13 mouse cellular contexts compared by ENCODE assay signal in genomic region chr4:43427501-43428179, GRCm38 (mm10). TPM values are rescaled to one million over a fixed set of nuclear protein-coding genes. Genes with fewer than 3 reads are reported as not detected.
A peak's percentile ranks its signal among the peaks of the same experiment; 100 is the strongest.
DNase-seq lines count a peak whose midpoint lies in the region; ATAC-seq lines count a peak whose summit lies in the region.
"Had no signal": no experiment of that assay in that cellular context is flagged by ENCODE, and none has a peak within 500 bp of the region (broad histone marks: within the 10 kb centered on the region; RNA-seq: fewer than 3 reads in every experiment).

No protein-coding gene starts in this region.

- H3K27me3 ChIP-seq in forebrain, embryonic 10.5 days (ENCODE audit: poor library complexity, severe bottlenecking): peaks cover 86% of the 10 kb centered on the region
- H3K27me3 ChIP-seq in forebrain, embryonic 16.5 days (replicated peaks; ENCODE audit: control insufficient read depth, insufficient read depth, low read length): peaks cover 11% of the 10 kb centered on the region; the same call in 1 of the 2 replicates
- H3K27me3 ChIP-seq in limb, embryonic 13.5 days: peaks cover 74% of the 10 kb centered on the region
- H3K27me3 ChIP-seq in intestine, embryonic 16.5 days (replicated peaks; ENCODE audit: control insufficient read depth, insufficient read depth, low read length): peaks cover 3% of the 10 kb centered on the region; the same call in 1 of the 2 replicates

- peaks cover 33% of the 10 kb centered on the region for H3K36me3 ChIP-seq in forebrain, embryonic 10.5 days (replicated peaks)
- H3K36me3 ChIP-seq in forebrain, embryonic 16.5 days (ENCODE audit: control insufficient read depth, insufficient read depth): peaks cover 33% of the 10 kb centered on the region
- peaks cover 41% of the 10 kb centered on the region for H3K36me3 ChIP-seq in limb, embryonic 13.5 days
- peaks cover 26% of the 10 kb centered on the region for H3K36me3 ChIP-seq in intestine, embryonic 16.5 days (ENCODE audit: control insufficient read depth, insufficient read depth, low read length)

- H3K27ac ChIP-seq in forebrain, embryonic 10.5 days: no peak overlapping the region
- H3K27ac ChIP-seq in forebrain, embryonic 16.5 days (ENCODE audit: low read length): no peak overlapping the region
- H3K27ac ChIP-seq in limb, embryonic 13.5 days: no peak overlapping the region
- H3K27ac ChIP-seq in intestine, embryonic 16.5 days (ENCODE audit: low read length): no peak overlapping the region
- H3K27ac ChIP-seq: intestine, embryonic 15.5 days; liver, embryonic 13.5 days had no signal

- H3K4me1 ChIP-seq in forebrain, embryonic 10.5 days: peaks cover 47% of the 10 kb centered on the region
- H3K4me1 ChIP-seq in forebrain, embryonic 16.5 days (replicated peaks; ENCODE audit: control insufficient read depth, insufficient read depth, low read length): peaks cover 7% of the 10 kb centered on the region; the same call in 1 of the 2 replicates
- H3K4me1 ChIP-seq in limb, embryonic 13.5 days: peaks cover 38% of the 10 kb centered on the region
- H3K4me1 ChIP-seq in intestine, embryonic 16.5 days (ENCODE audit: control insufficient read depth, insufficient read depth, low read length): peaks cover 22% of the 10 kb centered on the region

- no peak overlapping the region for H3K9ac ChIP-seq in forebrain, embryonic 16.5 days (replicated peaks; ENCODE audit: low read depth, low read length)
- peak overlapping the region; percentile 35; the same call in 1 of the 2 replicates for H3K9ac ChIP-seq in limb, embryonic 13.5 days
- no peak overlapping the region for H3K9ac ChIP-seq in intestine, embryonic 16.5 days (ENCODE audit: low read depth, low read length)
- H3K9ac ChIP-seq: intestine, embryonic 15.5 days; liver, embryonic 13.5 days had no signal

- H3K4me2 ChIP-seq in forebrain, embryonic 16.5 days (ENCODE audit: low read length): no peak overlapping the region
- peak overlapping the region; percentile 31 for H3K4me2 ChIP-seq in limb, embryonic 13.5 days (replicated peaks)
- H3K4me2 ChIP-seq in intestine, embryonic 16.5 days (ENCODE audit: low read depth, low read length): no peak overlapping the region
- H3K4me2 ChIP-seq: intestine, embryonic 15.5 days; liver, embryonic 13.5 days had no signal

- WGBS in forebrain, embryonic 10.5 days: 17% methylated on average over 23 of the region's 23 CpGs
- WGBS in forebrain, embryonic 16.5 days: 20% methylated on average over 23 of the region's 23 CpGs
- WGBS in limb, embryonic 13.5 days: 21% methylated on average over 22 of the region's 23 CpGs
- WGBS in intestine, embryonic 16.5 days: 38% methylated on average over 23 of the region's 23 CpGs

- no peak for ATAC-seq in forebrain, embryonic 16.5 days
- ATAC-seq in limb, embryonic 13.5 days (ENCODE audit: low FRiP score, low read depth): no peak
- no peak for ATAC-seq in intestine, embryonic 16.5 days
- ATAC-seq: intestine, embryonic 15.5 days had no signal

- peak overlapping the region; percentile 28 for H3K4me3 ChIP-seq in forebrain, embryonic 10.5 days
- H3K4me3 ChIP-seq in forebrain, embryonic 16.5 days (replicated peaks; ENCODE audit: low read length): no peak overlapping the region
- peak overlapping the region; percentile 15; the same call in 1 of the 2 replicates for H3K4me3 ChIP-seq in limb, embryonic 13.5 days
- no peak overlapping the region for H3K4me3 ChIP-seq in intestine, embryonic 16.5 days (ENCODE audit: low read length)
- H3K4me3 ChIP-seq: erythroblast, embryonic 14.5 days; intestine, embryonic 15.5 days; liver, embryonic 13.5 days had no signal

- H3K9me3 ChIP-seq in forebrain, embryonic 10.5 days: no peaks in the 10 kb centered on the region
- H3K9me3 ChIP-seq in forebrain, embryonic 16.5 days (ENCODE audit: control insufficient read depth, low read length): no peaks in the 10 kb centered on the region
- H3K9me3 ChIP-seq in limb, embryonic 13.5 days: no peaks in the 10 kb centered on the region
- no peaks in the 10 kb centered on the region for H3K9me3 ChIP-seq in intestine, embryonic 16.5 days (ENCODE audit: control insufficient read depth, low read length)
- H3K9me3 ChIP-seq: intestine, embryonic 15.5 days; liver, embryonic 13.5 days had no signal

- no peak for DNase-seq in forebrain, embryonic 10.5 days (ENCODE audit: extremely low spot score, low spot score)
- DNase-seq in spleen, postnatal 36 days (ENCODE audit: low spot score in 2 of 2): peak; percentile 32 to 40
- DNase-seq in spleen, adult 18-20 months: no peak
- no peak for DNase-seq in kidney, postnatal 36 days
- DNase-seq in adrenal gland, postnatal 36 days: no peak
- DNase-seq: adrenal gland, postnatal 10 days; liver, embryonic 13.5 days had no signal

RNA-seq across cellular contexts. Expression of gene Fam166b, which starts 1.3 kb away (rescaled TPM):
- polyA plus RNA-seq in forebrain, embryonic 10.5 days (2016; fragmentation: Nextera tagmentation; extraction: Ambion mirVana): 0.10 and 0.17 TPM in 2 replicates
- 0.47 and 0.68 TPM in 2 replicates for polyA plus RNA-seq in forebrain, embryonic 16.5 days (2015; fragmentation: Nextera tagmentation; extraction: Ambion mirVana)
- not detected in 2 replicates for polyA plus RNA-seq in limb, embryonic 13.5 days (2015; fragmentation: Nextera tagmentation; extraction: Ambion mirVana)
- 0.10 and 0.24 TPM in 2 replicates for polyA plus RNA-seq in intestine, embryonic 16.5 days (2015; fragmentation: Nextera tagmentation; extraction: Ambion mirVana)
- total RNA-seq in adrenal gland, postnatal 36 days (2021): under 1 TPM in 1 of 2 experiments, not detected in 1; 0.92 TPM
- total RNA-seq: neutrophil, adult 5-6 weeks had no signal
- polyA plus RNA-seq: intestine, embryonic 15.5 days; liver, embryonic 13.5 days had no signal

RNA-seq across cellular contexts. Expression of gene Tesk1, which starts 14.1 kb away (rescaled TPM):
- 3.2 and 3.5 TPM in 2 replicates for polyA plus RNA-seq in forebrain, embryonic 10.5 days (2016; fragmentation: Nextera tagmentation; extraction: Ambion mirVana)
- polyA plus RNA-seq in forebrain, embryonic 16.5 days (2015; fragmentation: Nextera tagmentation; extraction: Ambion mirVana): 7.5 and 8.6 TPM in 2 replicates
- 7.7 and 10.3 TPM in 2 replicates for polyA plus RNA-seq in limb, embryonic 13.5 days (2015; fragmentation: Nextera tagmentation; extraction: Ambion mirVana)
- polyA plus RNA-seq in intestine, embryonic 16.5 days (2015; fragmentation: Nextera tagmentation; extraction: Ambion mirVana): 1.7 and 2.2 TPM in 2 replicates
- 10 to 100 TPM; 52.2 to 65.5 TPM for total RNA-seq in adrenal gland, postnatal 36 days (2021)

RNA-seq across cellular contexts. Expression of gene Cd72, which starts 26.8 kb away (rescaled TPM):
- polyA plus RNA-seq in forebrain, embryonic 10.5 days (2016; fragmentation: Nextera tagmentation; extraction: Ambion mirVana): 2.3 and 2.4 TPM in 2 replicates
- 3.6 and 6.5 TPM in 2 replicates for polyA plus RNA-seq in forebrain, embryonic 16.5 days (2015; fragmentation: Nextera tagmentation; extraction: Ambion mirVana)
- polyA plus RNA-seq in limb, embryonic 13.5 days (2015; fragmentation: Nextera tagmentation; extraction: Ambion mirVana): 3.0 and 4.2 TPM in 2 replicates
- polyA plus RNA-seq in intestine, embryonic 16.5 days (2015; fragmentation: Nextera tagmentation; extraction: Ambion mirVana): 2.5 and 2.6 TPM in 2 replicates
- total RNA-seq in adrenal gland, postnatal 36 days (2021): 1 to 10 TPM; 2.7 to 3.4 TPM

RNA-seq across cellular contexts. Expression of gene Rusc2, which starts 45.9 kb away (rescaled TPM):
- 7.4 and 8.4 TPM in 2 replicates for polyA plus RNA-seq in forebrain, embryonic 10.5 days (2016; fragmentation: Nextera tagmentation; extraction: Ambion mirVana)
- 64.6 and 74.8 TPM in 2 replicates for polyA plus RNA-seq in forebrain, embryonic 16.5 days (2015; fragmentation: Nextera tagmentation; extraction: Ambion mirVana)
- 13.1 and 14.7 TPM in 2 replicates for polyA plus RNA-seq in limb, embryonic 13.5 days (2015; fragmentation: Nextera tagmentation; extraction: Ambion mirVana)
- 11.8 and 13.0 TPM in 2 replicates for polyA plus RNA-seq in intestine, embryonic 16.5 days (2015; fragmentation: Nextera tagmentation; extraction: Ambion mirVana)
- 10 to 100 TPM; 37.2 to 50.1 TPM for total RNA-seq in adrenal gland, postnatal 36 days (2021)

RNA-seq across cellular contexts. Expression of gene Sit1, which starts 55.9 kb away (rescaled TPM):
- polyA plus RNA-seq in forebrain, embryonic 10.5 days (2016; fragmentation: Nextera tagmentation; extraction: Ambion mirVana): not detected in 2 replicates
- not detected in 2 replicates for polyA plus RNA-seq in forebrain, embryonic 16.5 days (2015; fragmentation: Nextera tagmentation; extraction: Ambion mirVana)
- not detected in 2 replicates for polyA plus RNA-seq in limb, embryonic 13.5 days (2015; fragmentation: Nextera tagmentation; extraction: Ambion mirVana)
- not detected in 2 replicates for polyA plus RNA-seq in intestine, embryonic 16.5 days (2015; fragmentation: Nextera tagmentation; extraction: Ambion mirVana)
- total RNA-seq in adrenal gland, postnatal 36 days (2021): not detected
- polyA plus RNA-seq: erythroblast, embryonic 14.5 days; intestine, embryonic 15.5 days; liver, embryonic 13.5 days had no signal

Comparison
In these comparisons a context has a peak if more than half of its experiments do, and no peak if none do; other contexts are left out.
1. DNase-seq: peak in spleen, postnatal 36 days (2 of 2); none in forebrain, embryonic 10.5 days (single experiment), spleen, adult 18-20 months (0 of 2), kidney, postnatal 36 days (0 of 2) and adrenal gland, postnatal 36 days (0 of 2).
2. H3K4me3 ChIP-seq: peak in forebrain, embryonic 10.5 days (single experiment) and limb, embryonic 13.5 days (single experiment); none in forebrain, embryonic 16.5 days (single experiment) and intestine, embryonic 16.5 days (single experiment).